Mouse (Mus musculus) ES-E14 (cell line): ENCODE data around the gene Hint3. TPM values are rescaled to one million over a fixed set of nuclear protein-coding genes. Genes with fewer than 3 reads are reported as not detected.

Experiments
- DNase-seq: peaks from one replicate; pipeline ENCODE4 v3.0.0-alpha.2; 2013; ENCODE audit warnings: low read depth, low spot score
- H3K27ac ChIP-seq: 2 replicates; pipeline ENCODE4 v1.5.1; 2012; ENCODE audit warnings: low read depth, mild to moderate bottlenecking, low read length, moderate library complexity, mixed read lengths; ENCODE audit not compliant: poor library complexity, insufficient read depth, severe bottlenecking
- H3K36me3 ChIP-seq: 2 replicates; pipeline ENCODE4 v1.6.1; 2012; ENCODE audit warnings: mild to moderate bottlenecking, low read length, moderate library complexity, mixed read lengths; ENCODE audit not compliant: control insufficient read depth, poor library complexity, insufficient read depth, severe bottlenecking
- H3K4me1 ChIP-seq, 2 experiments: fragments of 150-350 bp in 1 of 2; sonication (generic) in 1 of 2; 2 replicates each; pipeline ENCODE4 v1.6.1; 2012; ENCODE audit warnings: low read length in 2 of 2, mild to moderate bottlenecking in 1 of 2, mixed read lengths in 1 of 2; ENCODE audit not compliant: control insufficient read depth in 2 of 2, insufficient read depth in 2 of 2, poor library complexity in 1 of 2
- H3K4me3 ChIP-seq, 2 experiments: fragments of 150-350 bp in 1 of 2; sonication (generic) in 1 of 2; 2 replicates each; pipeline ENCODE4 v1.5.1; 2012; ENCODE audit warnings: low read length in 2 of 2, low read depth in 1 of 2, mild to moderate bottlenecking in 1 of 2, mixed read lengths in 1 of 2; ENCODE audit not compliant: insufficient read depth in 1 of 2, poor library complexity in 1 of 2, severe bottlenecking in 1 of 2
- H3K9ac ChIP-seq: 2 replicates; pipeline ENCODE4 v1.6.1; 2012; ENCODE audit warnings: low read depth, mild to moderate bottlenecking, low read length, mixed read lengths; ENCODE audit not compliant: poor library complexity, insufficient read depth, severe bottlenecking
- H3K9me3 ChIP-seq: fragments of 150-350 bp; sonication (generic); 2 replicates; pipeline ENCODE4 v1.6.1; 2012; ENCODE audit warnings: low read depth, mild to moderate bottlenecking, low read length; ENCODE audit not compliant: control insufficient read depth, insufficient read depth
- CHD2 ChIP-seq: IDR thresholded peaks from 2 replicates; pipeline ENCODE4 v1.6.1; 2014; ENCODE audit warnings: mild to moderate bottlenecking, low read depth, low read length, inconsistent platforms
- HCFC1 ChIP-seq: IDR thresholded peaks from 2 replicates; pipeline ENCODE4 v1.6.1; 2012; ENCODE audit warnings: low read length, inconsistent platforms, borderline replicate concordance; ENCODE audit not compliant: insufficient read depth
- MAFK ChIP-seq: IDR thresholded peaks from 2 replicates; pipeline ENCODE4 v1.6.1; 2014; ENCODE audit warnings: mild to moderate bottlenecking, low read depth, low read length, inconsistent platforms; ENCODE audit not compliant: insufficient read depth
- ZC3H11A ChIP-seq: IDR thresholded peaks from 2 replicates; pipeline ENCODE4 v1.6.1; 2012; ENCODE audit warnings: low read depth, mild to moderate bottlenecking, inconsistent platforms, low read length, borderline replicate concordance
- ZNF384 ChIP-seq: IDR thresholded peaks from 2 replicates; pipeline ENCODE4 v1.6.1; 2012; ENCODE audit warnings: low read depth, low read length, inconsistent platforms
- in situ Hi-C, 2 experiments: fragments of 600-800 bp; cut with MboI; formaldehyde crosslinking; loops; one replicate each; pipeline ENCODE4 v1.15.1; 2025; ENCODE audit warnings: low sequenced_read_pairs in 2 of 2, inconsistent platforms in 1 of 2; ENCODE audit not compliant: unreplicated experiment in 2 of 2
- total RNA-seq: library from RNA; depleted of rRNA; stranded (reverse); fragments of 300-350 nt; gene quantifications from 2 replicates; pipeline ENCODE4 v1.2.3, GENCODE M21; 2012; rRNA removed

Gene Hint3
- 14.6 and 15.0 TPM in 2 replicates for total RNA-seq

GRCm38 (mm10) chr10:30629513-30629912 is at the start of gene Hint3:
TSS of gene Hint3 (minus strand) at chr10:30629632.
- no peak within 1 kb of the TSS for H3K9ac ChIP-seq
- in situ Hi-C loops: loop anchor here in 1 of 2 experiments (10.0 kb wide), 1 partner anchor 175 kb away; the partner anchor contains the start of gene Ncoa7
- H3K36me3 ChIP-seq: no peaks in the 10 kb centered on the region; the same call in 1 of the 2 replicates
- H3K4me3 ChIP-seq: no peak within 1 kb of the TSS
- H3K4me1 ChIP-seq: peaks cover 0 to 3% of the 10 kb centered on the region in 2 experiments; a peak in 3 of 4 replicates
- H3K9me3 ChIP-seq: no peaks in the 10 kb centered on the region
- TF ChIP-seq HCFC1 (no peak), MAFK (no peak)
- peak within 1 kb of the TSS; percentile 0; the same call in 1 of the 2 replicates for H3K27ac ChIP-seq
- no peak for DNase-seq

GRCm38 (mm10) chr10:30678051-30678450 is 48.6 kb upstream of the Hint3 start:
- H3K9me3 ChIP-seq: no peaks in the 10 kb centered on the region
- TF ChIP-seq HCFC1 (no peak), ZC3H11A (no peak), MAFK (no peak), CHD2 (no peak)

GRCm38 (mm10) chr10:30674825-30675224 is 45.4 kb upstream of the Hint3 start:
- no peak overlapping the region for H3K4me3 ChIP-seq
- no peak overlapping the region for H3K27ac ChIP-seq
- no peaks in the 10 kb centered on the region for H3K9me3 ChIP-seq
- no peak for DNase-seq
- in situ Hi-C loops: no loop called here
- H3K36me3 ChIP-seq: no peaks in the 10 kb centered on the region
- TF ChIP-seq ZC3H11A: no peak
- TF ChIP-seq HCFC1: no peak
- no peak for TF ChIP-seq MAFK
- no peak for TF ChIP-seq ZNF384
- TF ChIP-seq CHD2: no peak
- no peaks in the 10 kb centered on the region for H3K4me1 ChIP-seq
- no peak overlapping the region for H3K9ac ChIP-seq

More at GRCm38 (mm10) chr10:30678051-30678450, 48.6 kb upstream of the Hint3 start:
- Histone ChIP-seq H3K36me3 (no peaks in the 10 kb centered on the region), H3K4me3 (no peak overlapping the region), H3K27ac (no peak overlapping the region), H3K9ac (no peak overlapping the region), H3K4me1 (no peaks in the 10 kb centered on the region)
- in situ Hi-C loops: no loop called here
- no peak for DNase-seq

GRCm38 (mm10) chr10:30666580-30666979 is 37.1 kb upstream of the Hint3 start:
- TF ChIP-seq HCFC1: no peak
- DNase-seq: no peak
- Histone ChIP-seq H3K36me3 (no peaks in the 10 kb centered on the region), H3K27ac (no peak overlapping the region), H3K4me3 (no peak overlapping the region), H3K9me3 (no peaks in the 10 kb centered on the region), H3K9ac (no peak overlapping the region), H3K4me1 (no peaks in the 10 kb centered on the region)
- in situ Hi-C loops: no loop called here

- no peak for TF ChIP-seq CHD2
- no peak for TF ChIP-seq ZNF384
- TF ChIP-seq MAFK: no peak
- no peak for TF ChIP-seq ZC3H11A
- no peak for TF ChIP-seq HCFC1
- in situ Hi-C loops: no loop called here
- Histone ChIP-seq H3K27ac (no peak overlapping the region), H3K9ac (no peak overlapping the region), H3K36me3 (peaks cover 2% of the 10 kb centered on the region; the same call in 1 of the 2 replicates), H3K4me3 (no peak overlapping the region), H3K9me3 (no peaks in the 10 kb centered on the region), H3K4me1 (peaks cover 0 to 3% of the 10 kb centered on the region in 2 experiments; a peak in 2 of 4 replicates)
- no peak for DNase-seq
Measured at GRCm38 (mm10) chr10:30660564-30661328, 31.3 kb upstream of the Hint3 start.
